Mouse (Mus musculus) layer of hippocampus, postnatal 10 days (tissue): ENCODE measurements at regions not wholly inside any gene's neighbourhood (a gene's known extent, or its start where the extent isn't known, plus 50 kb on each side); places are given as distances from the start of the nearest gene placed in this dataset.
A peak's percentile ranks its signal among the peaks of the same experiment; 100 is the strongest.

Experiments used
- DNase-seq, 2 experiments: peaks; one replicate each; pipeline ENCODE4 v3.0.0; 2021; ENCODE audit warnings: low spot score in 2 of 2

DNA sequence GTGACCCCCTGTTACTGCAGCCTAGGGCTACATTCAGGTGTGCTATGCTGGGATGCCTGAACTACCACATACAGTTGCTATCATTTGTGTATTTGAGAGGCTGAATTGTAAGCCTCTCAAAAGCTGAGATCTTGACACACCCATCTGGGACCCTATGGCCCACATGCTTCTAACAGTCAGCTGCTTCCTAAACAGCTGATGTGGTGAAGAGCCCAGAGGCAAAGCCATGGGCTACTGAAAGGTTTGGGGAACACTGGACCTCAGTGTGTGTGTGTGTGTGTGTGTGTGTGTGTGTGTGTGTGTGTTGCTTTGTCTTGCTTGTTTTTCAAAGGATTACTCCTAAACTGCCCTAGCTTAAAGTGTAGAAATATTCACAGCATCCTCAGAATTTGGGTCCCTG, 75.0 kb downstream of the Lbh start:
- DNase-seq = no peak

DNA sequence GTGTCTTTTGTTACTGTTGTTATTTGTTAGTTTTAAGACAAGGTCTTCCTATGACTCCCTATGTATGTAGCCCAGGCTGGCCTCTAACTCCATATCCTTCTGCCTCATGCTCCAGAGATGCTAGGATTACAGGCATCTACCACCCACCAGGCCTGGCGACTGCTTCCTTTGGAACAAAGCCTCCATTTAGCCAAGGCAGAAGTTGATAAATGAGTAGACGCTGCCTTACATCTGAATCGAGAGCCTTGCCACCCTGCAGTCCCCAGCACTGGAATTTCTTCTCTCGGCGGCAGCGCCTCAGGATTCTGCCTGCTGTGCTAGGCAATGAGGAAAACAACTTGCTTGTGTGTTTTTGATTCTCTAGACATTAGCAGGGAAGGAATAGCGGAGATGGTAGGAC, 75.5 kb downstream of the Lbh start:
- DNase-seq = no peak

- no peak for DNase-seq
Observed at GRCm38 (mm10) chr17:72996539-72996938, 78.4 kb downstream of the Lbh start.

DNA sequence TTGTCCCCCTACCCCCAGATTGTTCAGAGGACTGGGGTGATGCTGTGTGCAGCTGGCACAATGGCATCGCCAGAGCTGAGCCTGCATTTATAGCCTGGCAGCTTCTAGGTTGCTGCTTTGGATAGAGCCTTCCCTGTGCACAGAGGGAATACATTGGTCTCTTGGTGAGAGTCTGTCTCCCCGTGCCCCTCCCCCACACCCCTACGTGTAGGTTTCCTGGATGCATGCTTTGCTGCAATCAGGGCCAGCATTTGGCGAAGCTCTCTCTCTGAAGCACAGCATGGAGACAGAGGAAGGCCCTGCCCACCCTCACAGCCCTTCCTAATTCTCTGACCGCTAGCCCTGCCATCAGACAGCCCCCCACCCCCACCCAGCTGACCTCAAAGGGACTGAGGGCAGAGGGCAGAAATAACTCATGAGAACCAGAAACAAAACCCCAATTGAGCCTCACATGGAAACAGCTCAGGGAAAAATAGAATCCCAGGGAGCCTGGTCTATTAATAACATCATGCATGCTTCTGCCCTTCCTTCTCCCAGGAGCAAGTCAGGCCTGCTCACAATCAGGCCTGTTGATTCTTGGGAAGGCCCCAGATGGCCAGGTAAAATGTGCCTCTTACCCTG, 79.3 kb downstream of the Lbh start:
- no peak for DNase-seq

DNA sequence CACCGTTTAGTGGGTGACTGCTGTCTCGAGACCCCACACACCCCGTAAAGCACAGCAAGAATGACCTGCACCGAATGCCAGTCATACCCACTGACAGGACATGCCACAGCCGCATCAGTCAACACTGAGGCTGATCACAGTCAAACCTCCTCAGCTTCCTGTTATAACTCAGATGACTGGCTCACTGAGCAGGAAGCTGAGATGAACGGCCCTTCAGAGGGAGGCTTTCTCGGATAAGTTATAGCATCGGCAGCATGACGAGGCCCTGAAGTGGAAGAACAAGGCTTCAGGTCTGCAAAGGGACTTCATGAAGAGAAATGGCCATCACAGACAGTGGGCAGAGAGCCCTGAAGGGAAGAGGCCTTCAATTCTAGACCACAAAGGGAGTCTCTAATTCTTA, 87.0 kb downstream of the Lbh start:
- DNase-seq = no peak

GRCm38 (mm10) chr17:73008901-73009300, 90.8 kb downstream of the Lbh start:
- DNase-seq = peak; percentile 56 to 62

DNA sequence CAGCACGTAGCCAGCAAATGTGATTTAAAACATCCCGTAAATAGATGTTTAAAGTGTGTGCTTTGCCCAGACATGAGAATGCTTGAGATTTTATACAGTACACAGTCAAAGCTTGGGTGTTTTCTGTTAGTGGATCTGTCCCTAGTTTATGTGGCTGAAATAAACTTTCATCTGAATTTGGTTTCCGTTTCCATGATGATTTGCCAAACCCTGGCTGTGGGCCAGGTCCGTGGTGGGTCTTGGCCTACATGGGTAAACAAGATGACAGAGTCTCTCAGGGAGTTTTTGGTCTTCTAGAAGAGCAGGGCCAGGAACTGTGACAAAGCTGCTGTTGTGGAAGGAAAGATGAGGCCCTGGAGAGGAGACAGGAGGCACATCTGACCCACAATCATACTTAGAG, 91.9 kb downstream of the Lbh start:
- DNase-seq = peak; percentile 33 to 45

- DNase-seq = no peak
Observed at GRCm38 (mm10) chr17:73012356-73012755, 94.3 kb downstream of the Lbh start.

DNA sequence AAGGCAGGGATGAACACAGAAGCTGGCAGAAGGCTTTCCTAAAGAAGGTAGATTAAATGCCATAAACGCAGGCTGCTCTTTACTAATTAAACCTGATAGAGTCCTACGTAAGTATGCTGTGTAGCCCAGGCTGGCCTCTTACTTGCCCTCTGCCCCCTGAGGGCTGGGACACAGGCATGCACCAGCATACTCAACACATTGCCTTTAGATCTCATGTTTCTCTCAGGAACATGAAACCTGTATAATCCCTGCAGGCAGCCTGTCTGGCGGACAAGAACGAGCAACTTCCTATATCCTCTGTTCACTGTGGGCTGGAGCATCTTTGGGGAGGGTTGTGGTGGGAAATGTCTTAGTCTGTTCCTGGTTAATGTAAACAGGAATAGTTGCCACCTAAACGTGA, 94.8 kb upstream of the Lclat1 start:
- DNase-seq = no peak

GRCm38 (mm10) chr17:73014090-73014853, 93.5 kb upstream of the Lclat1 start:
- DNase-seq = peak in 1 of 2 experiments; percentile 37

- no peak for DNase-seq
Observed at GRCm38 (mm10) chr17:73017173-73017572, 90.6 kb upstream of the Lclat1 start.

GRCm38 (mm10) chr17:73022630-73023051, 85.1 kb upstream of the Lclat1 start:
- no peak for DNase-seq

- no peak for DNase-seq
Observed at GRCm38 (mm10) chr17:73023362-73024107, 84.2 kb upstream of the Lclat1 start.

DNA sequence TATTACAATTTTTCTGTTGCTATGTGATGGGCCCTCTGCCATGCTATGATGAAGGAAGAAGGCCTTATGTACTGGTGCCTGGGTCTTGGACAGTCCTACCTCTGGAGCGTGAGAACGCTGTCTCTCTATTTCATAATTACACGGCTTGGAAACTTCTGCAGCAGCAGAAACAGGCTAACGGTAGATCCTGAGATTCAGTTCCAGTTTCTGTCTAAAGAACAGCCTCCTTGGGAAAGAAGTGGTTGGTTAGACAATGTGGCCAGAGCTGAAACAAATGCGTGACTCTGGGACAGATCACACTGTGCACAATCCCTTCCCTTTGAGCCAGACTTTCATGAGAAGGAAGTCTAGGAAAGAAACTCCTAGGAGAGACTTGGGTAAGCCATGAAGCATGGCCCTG, 80.7 kb upstream of the Lclat1 start:
- no peak for DNase-seq

- DNase-seq = no peak
Observed at GRCm38 (mm10) chr17:73031796-73032195, 76.0 kb upstream of the Lclat1 start.

DNA sequence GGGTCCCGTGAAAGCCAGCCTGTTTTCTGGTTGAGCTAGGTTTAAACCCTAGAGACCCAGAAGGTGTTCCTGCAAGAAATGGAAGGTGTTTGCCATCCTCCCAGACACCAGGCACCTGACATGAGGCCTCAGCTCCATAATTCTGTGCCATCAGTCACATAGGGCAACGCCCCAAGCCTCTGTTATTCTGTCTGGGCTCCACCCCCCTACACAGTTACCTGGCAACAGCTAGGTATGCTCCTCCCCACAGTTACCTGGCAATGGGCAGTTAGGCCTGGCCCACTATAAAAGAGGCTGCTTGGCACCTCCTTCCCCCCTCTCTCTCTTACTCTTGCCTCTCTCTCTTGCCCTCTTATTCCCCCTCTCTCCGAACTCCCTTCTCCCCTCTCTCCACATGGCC, 75.5 kb upstream of the Lclat1 start:
- no peak for DNase-seq

DNA sequence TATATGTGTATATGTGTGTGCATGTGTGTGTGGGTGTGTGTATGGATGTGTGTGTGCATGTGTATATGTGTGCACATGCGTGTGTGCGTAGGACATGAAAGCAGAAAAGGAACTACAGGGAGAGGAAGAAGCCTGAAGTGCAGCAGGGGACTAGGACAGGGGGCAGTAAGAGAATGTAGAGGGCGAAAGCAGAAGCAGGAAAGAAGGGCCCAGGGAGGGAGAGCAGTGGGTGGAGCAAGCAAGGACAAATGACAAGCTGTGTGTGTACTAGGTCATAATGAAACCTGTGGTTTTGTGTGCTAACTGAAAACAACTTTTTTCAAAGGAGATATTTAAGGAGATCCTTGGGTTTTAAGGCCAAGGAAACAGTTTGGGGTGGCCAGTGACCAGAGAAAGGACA, 73.4 kb upstream of the Lclat1 start:
- no peak for DNase-seq

- DNase-seq = no peak
Observed at GRCm38 (mm10) chr17:73034981-73035481, 72.8 kb upstream of the Lclat1 start.

DNA sequence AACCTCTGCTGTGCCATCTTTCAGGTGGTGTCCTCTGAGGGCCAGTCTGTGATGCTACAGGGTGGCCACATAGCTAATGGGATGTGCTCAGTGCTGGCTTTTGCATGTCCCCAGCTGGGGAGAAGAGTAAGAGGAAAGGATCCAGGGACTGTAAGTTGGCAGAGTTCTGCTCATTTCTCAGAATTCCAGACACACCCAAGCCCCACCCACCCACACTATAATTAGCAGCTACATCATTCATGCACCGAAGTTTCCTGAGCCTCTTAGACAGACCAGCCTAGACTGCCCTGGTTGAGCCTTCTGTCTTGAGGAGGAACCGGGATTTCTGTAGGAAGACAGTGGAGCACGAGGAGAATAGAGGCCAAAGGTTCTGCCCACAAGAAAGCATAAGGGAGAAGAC, 70.9 kb upstream of the Lclat1 start:
- DNase-seq = no peak

GRCm38 (mm10) chr17:73038586-73038985, 69.2 kb upstream of the Lclat1 start:
- no peak for DNase-seq

DNA sequence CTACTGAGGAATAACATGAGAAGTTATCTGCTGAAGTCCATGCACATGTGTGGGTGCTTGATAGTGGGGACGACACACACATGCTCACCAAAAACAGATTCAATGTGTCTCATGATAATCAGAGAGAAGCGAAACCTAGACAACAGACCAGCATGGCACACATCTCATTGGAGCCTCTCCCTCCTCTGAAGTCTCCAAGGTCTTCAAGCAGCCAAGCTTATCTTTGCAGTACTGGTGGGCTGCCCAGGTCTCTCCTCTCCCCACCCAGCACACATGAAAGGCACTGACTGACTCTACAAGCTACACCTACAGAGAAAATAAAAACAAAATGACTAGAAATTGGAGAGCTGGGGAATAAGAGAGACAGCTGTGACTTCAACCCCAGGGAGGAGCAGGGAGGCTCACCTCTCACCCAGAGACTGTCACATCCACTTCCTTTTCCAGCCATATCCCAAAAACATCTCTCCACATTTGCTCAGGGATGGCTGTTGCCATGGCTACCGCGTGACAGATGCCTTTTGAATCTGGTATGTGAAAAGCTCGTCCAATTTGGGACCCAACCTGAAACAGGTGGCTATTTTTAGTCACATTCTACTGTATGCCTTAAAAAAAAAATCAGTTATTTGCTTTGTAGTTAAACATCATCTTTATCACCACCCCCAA, 62.7 kb upstream of the Lclat1 start:
- peak; percentile 38 to 61 for DNase-seq

GRCm38 (mm10) chr17:73046985-73047384, 60.8 kb upstream of the Lclat1 start:
- no peak for DNase-seq
